Mouse (Mus musculus) forebrain, embryonic 11.5 days (tissue): ENCODE data around the gene Pou4f2. TPM values are rescaled to one million over a fixed set of nuclear protein-coding genes. Genes with fewer than 3 reads are reported as not detected.

ENCODE experiments used
- ATAC-seq: fragments of 200-750 bp; cut with Nextera tagmentation; replicated peaks from 2 replicates; pipeline ENCODE4 v1.8.0; 2017; ENCODE audit warnings: moderate TSS enrichment; ENCODE audit not compliant: low FRiP score
- DNase-seq: peaks from one replicate; pipeline ENCODE4 v3.0.0-alpha.2; 2017; ENCODE audit warnings: low spot score
- H3K27ac ChIP-seq: fragments of 300-500 bp; sonication (generic); 2 replicates; pipeline ENCODE4 v1.5.1; 2014; ENCODE audit warnings: low read depth, low read length
- H3K27me3 ChIP-seq: fragments of 300-500 bp; sonication (generic); 2 replicates; pipeline ENCODE4 v1.6.1; 2014; ENCODE audit warnings: mild to moderate bottlenecking, low read length, mixed read lengths; ENCODE audit not compliant: control insufficient read depth, insufficient read depth
- H3K36me3 ChIP-seq: fragments of 300-500 bp; sonication (generic); 2 replicates; pipeline ENCODE4 v1.6.1; 2014; ENCODE audit warnings: mild to moderate bottlenecking, low read length, moderate library complexity, mixed read lengths; ENCODE audit not compliant: control insufficient read depth, insufficient read depth
- H3K4me1 ChIP-seq: fragments of 300-500 bp; sonication (generic); replicated peaks from 2 replicates; pipeline ENCODE4 v1.6.1; 2014; ENCODE audit warnings: low read length, mixed read lengths; ENCODE audit not compliant: control insufficient read depth, insufficient read depth
- H3K4me2 ChIP-seq: fragments of 300-500 bp; sonication (generic); 2 replicates; pipeline ENCODE4 v1.6.1; 2014; ENCODE audit warnings: low read depth, mild to moderate bottlenecking, low read length, moderate library complexity, mixed read lengths; ENCODE audit not compliant: severe bottlenecking
- H3K4me3 ChIP-seq: fragments of 300-500 bp; sonication (generic); 2 replicates; pipeline ENCODE4 v1.5.1; 2014; ENCODE audit warnings: low read depth, low read length
- H3K9ac ChIP-seq: fragments of 300-500 bp; sonication (generic); 2 replicates; pipeline ENCODE4 v1.6.1; 2014; ENCODE audit warnings: low read length
- H3K9me3 ChIP-seq: fragments of 300-500 bp; sonication (generic); 2 replicates; pipeline ENCODE4 v1.6.1; 2016; ENCODE audit warnings: low read length, mixed read lengths; ENCODE audit not compliant: control insufficient read depth
- WGBS: fragments of 180-500 bp; shearing (Covaris S2); extraction: QIAGEN DNeasy Blood & Tissue Kit; methylation state at CpG from one replicate; pipeline ENCODE4 v1.1.7; 2014; 5-methylcytosine and 5-hydroxymethylcytosine counted together
- polyA plus RNA-seq: library from polyadenylated mRNA; unstranded; fragments of >200 nt; fragmentation: Nextera tagmentation; extraction: Ambion mirVana; gene quantifications from 2 replicates; pipeline ENCODE4 v1.2.1, GENCODE M21; 2014

Gene Pou4f2
- not detected in 2 replicates for polyA plus RNA-seq

- Histone ChIP-seq H3K36me3 (no peaks in the 10 kb centered on the region), H3K27me3 (peaks cover 84% of the 10 kb centered on the region), H3K4me2 (peak within 1 kb of the TSS; percentile 60), H3K4me1 (peaks cover 12% of the 10 kb centered on the region), H3K4me3 (peak within 1 kb of the TSS; percentile 35), H3K9me3 (no peaks in the 10 kb centered on the region), H3K9ac (no peak within 1 kb of the TSS), H3K27ac (no peak within 1 kb of the TSS)
- under 1% methylated on average over 49 of the region's 54 CpGs for WGBS
- ATAC-seq = peak; percentile 65
- DNase-seq = peak; percentile 74
Measured at GRCm38 (mm10) chr8:78436071-78436651, at the start of gene Pou4f2. TSS of gene Pou4f2 (minus strand) at chr8:78436645.

- WGBS = 61% methylated on average over 6 of the region's 6 CpGs
- no peak overlapping the region for H3K9ac ChIP-seq
- no peaks in the 10 kb centered on the region for H3K36me3 ChIP-seq
- DNase-seq (no peak), ATAC-seq (no peak)
- no peaks in the 10 kb centered on the region for H3K9me3 ChIP-seq
- H3K4me3 ChIP-seq = no peak overlapping the region
- H3K4me1 ChIP-seq = no peaks in the 10 kb centered on the region
- H3K4me2 ChIP-seq = no peak overlapping the region
- H3K27ac ChIP-seq = no peak overlapping the region
- no peaks in the 10 kb centered on the region for H3K27me3 ChIP-seq
Measured at GRCm38 (mm10) chr8:78477051-78477829, 40.8 kb upstream of the Pou4f2 start.

GRCm38 (mm10) chr8:78467889-78468288 lies 31.4 kb upstream of the Pou4f2 start:
- no peak overlapping the region for H3K27ac ChIP-seq
- 80% methylated on average over 2 of the region's 2 CpGs for WGBS
- H3K4me2 ChIP-seq = no peak overlapping the region
- H3K4me1 ChIP-seq = no peaks in the 10 kb centered on the region
- no peaks in the 10 kb centered on the region; the same call in 1 of the 2 replicates for H3K9me3 ChIP-seq
- H3K36me3 ChIP-seq = no peaks in the 10 kb centered on the region
- no peak overlapping the region for H3K4me3 ChIP-seq
- no peak for ATAC-seq
- no peaks in the 10 kb centered on the region for H3K27me3 ChIP-seq
- H3K9ac ChIP-seq = no peak overlapping the region
- DNase-seq = no peak

- DNase-seq (no peak), ATAC-seq (no peak)
- Histone ChIP-seq H3K9ac (no peak overlapping the region), H3K4me3 (no peak overlapping the region), H3K27ac (no peak overlapping the region), H3K4me1 (no peaks in the 10 kb centered on the region), H3K27me3 (no peaks in the 10 kb centered on the region), H3K9me3 (no peaks in the 10 kb centered on the region; the same call in 1 of the 2 replicates), H3K4me2 (no peak overlapping the region), H3K36me3 (no peaks in the 10 kb centered on the region)
- WGBS = 90% methylated on average over 2 of the region's 2 CpGs
Measured at GRCm38 (mm10) chr8:78463941-78464340, 27.5 kb upstream of the Pou4f2 start.

- no peak overlapping the region for H3K9ac ChIP-seq
- 89% methylated on average over 3 of the region's 3 CpGs for WGBS
- H3K36me3 ChIP-seq = no peaks in the 10 kb centered on the region
- H3K4me3 ChIP-seq = no peak overlapping the region
- DNase-seq = no peak
- ATAC-seq = no peak
- no peak overlapping the region for H3K27ac ChIP-seq
- no peak overlapping the region for H3K4me2 ChIP-seq
- H3K4me1 ChIP-seq = no peaks in the 10 kb centered on the region
- no peaks in the 10 kb centered on the region for H3K27me3 ChIP-seq
- H3K9me3 ChIP-seq = no peaks in the 10 kb centered on the region
Measured at GRCm38 (mm10) chr8:78456441-78456840, 20.0 kb upstream of the Pou4f2 start.

- Histone ChIP-seq H3K9me3 (no peaks in the 10 kb centered on the region), H3K4me1 (0 out of 2 replicates have a peak, but pooled peaks cover 2% of the 10 kb centered on the region), H3K27me3 (peaks cover 38% of the 10 kb centered on the region), H3K27ac (no peak overlapping the region), H3K9ac (no peak overlapping the region), H3K4me3 (no peak overlapping the region), H3K36me3 (no peaks in the 10 kb centered on the region), H3K4me2 (no peak overlapping the region)
- no peak for ATAC-seq
- 84% methylated on average over 1 of the region's 1 CpGs for WGBS
- no peak for DNase-seq
Measured at GRCm38 (mm10) chr8:78442781-78443180, 6.3 kb upstream of the Pou4f2 start.

GRCm38 (mm10) chr8:78438121-78438520 lies 1.7 kb upstream of the Pou4f2 start:
- Histone ChIP-seq H3K27me3 (peaks cover 80% of the 10 kb centered on the region), H3K36me3 (no peaks in the 10 kb centered on the region), H3K27ac (no peak overlapping the region), H3K9me3 (no peaks in the 10 kb centered on the region), H3K4me3 (peak overlapping the region; percentile 8; the same call in 1 of the 2 replicates), H3K4me2 (no peak overlapping the region), H3K4me1 (peaks cover 12% of the 10 kb centered on the region), H3K9ac (no peak overlapping the region)
- DNase-seq (peak; percentile 72), ATAC-seq (no peak)
- under 1% methylated on average over 18 of the region's 18 CpGs for WGBS

- no peak overlapping the region for H3K27ac ChIP-seq
- peak; percentile 63 for DNase-seq
Measured at GRCm38 (mm10) chr8:78437140-78438045, 948 bp upstream of the Pou4f2 start.

More at GRCm38 (mm10) chr8:78437140-78438045, 948 bp upstream of the Pou4f2 start:
- peaks cover 84% of the 10 kb centered on the region for H3K27me3 ChIP-seq
- H3K4me3 ChIP-seq = 0 out of 2 replicates have a peak overlapping the region, but pooled peaks have one; percentile 35
- ATAC-seq = no peak; the same call in 1 of the 2 replicates
- H3K36me3 ChIP-seq = no peaks in the 10 kb centered on the region
- H3K4me2 ChIP-seq = peak overlapping the region; percentile 60; the same call in 1 of the 2 replicates
- H3K4me1 ChIP-seq = peaks cover 12% of the 10 kb centered on the region
- WGBS = 2% methylated on average over 32 of the region's 32 CpGs
- no peak overlapping the region for H3K9ac ChIP-seq
- no peaks in the 10 kb centered on the region for H3K9me3 ChIP-seq
